Mouse (Mus musculus) 416B (cell line): ENCODE data around the gene Sh3rf1.

Experiments
- DNase-seq: peaks from one replicate; pipeline ENCODE4 v3.0.0; 2011; ENCODE audit warnings: low read depth

The Sh3rf1 gene

GRCm38 (mm10) chr8:61324363-61324914 is 100.8 kb downstream of the Sh3rf1 start:
- DNase-seq: no peak

GRCm38 (mm10) chr8:61325014-61325715 is 101.5 kb downstream of the Sh3rf1 start:
- DNase-seq: no peak

GRCm38 (mm10) chr8:61326281-61326680 is 102.6 kb downstream of the Sh3rf1 start:
- DNase-seq: no peak

GRCm38 (mm10) chr8:61327333-61327732 is 103.7 kb downstream of the Sh3rf1 start:
- DNase-seq: no peak

GRCm38 (mm10) chr8:61339629-61340028 is 116.0 kb downstream of the Sh3rf1 start:
- peak; percentile 33 for DNase-seq

- DNase-seq: no peak
These were observed 116.8 kb downstream of the Sh3rf1 start for GRCm38 (mm10) chr8:61340283-61340984.

- no peak for DNase-seq
These were observed 118.1 kb downstream of the Sh3rf1 start for GRCm38 (mm10) chr8:61341587-61342441.

GRCm38 (mm10) chr8:61342473-61343026 is 118.9 kb downstream of the Sh3rf1 start:
- DNase-seq: no peak

- DNase-seq: no peak
These were observed 120.8 kb downstream of the Sh3rf1 start for GRCm38 (mm10) chr8:61344435-61344834.

GRCm38 (mm10) chr8:61346941-61347340 is 123.3 kb downstream of the Sh3rf1 start:
- no peak for DNase-seq

- DNase-seq: no peak
These were observed 123.9 kb downstream of the Sh3rf1 start for GRCm38 (mm10) chr8:61347526-61347925.

- no peak for DNase-seq
These were observed 124.4 kb downstream of the Sh3rf1 start for GRCm38 (mm10) chr8:61348029-61348428.

- DNase-seq: no peak
These were observed 124.8 kb downstream of the Sh3rf1 start for GRCm38 (mm10) chr8:61348518-61348917.

- DNase-seq: no peak
These were observed 126.8 kb downstream of the Sh3rf1 start for GRCm38 (mm10) chr8:61350443-61350842.

GRCm38 (mm10) chr8:61351638-61352037 is 128.0 kb downstream of the Sh3rf1 start:
- no peak for DNase-seq

- DNase-seq: peak; percentile 36
These were observed 131.8 kb downstream of the Sh3rf1 start for GRCm38 (mm10) chr8:61355503-61355902.

GRCm38 (mm10) chr8:61359004-61359403 is 135.3 kb downstream of the Sh3rf1 start:
- peak; percentile 7 for DNase-seq

- no peak for DNase-seq
These were observed 136.2 kb downstream of the Sh3rf1 start for GRCm38 (mm10) chr8:61359851-61360272.

- no peak for DNase-seq
These were observed 136.7 kb downstream of the Sh3rf1 start for GRCm38 (mm10) chr8:61360362-61360761.

- no peak for DNase-seq
These were observed 137.8 kb downstream of the Sh3rf1 start for GRCm38 (mm10) chr8:61361476-61361875.

- no peak for DNase-seq
These were observed 138.7 kb downstream of the Sh3rf1 start for GRCm38 (mm10) chr8:61362301-61362913.
